Mouse (Mus musculus): ENCODE data around the gene Ophn1. TPM values are rescaled to one million over a fixed set of nuclear protein-coding genes. Genes with fewer than 3 reads are reported as not detected.

Ophn1 gene
- polyA plus RNA-seq, 1 experiment from 2014 or later: 3.5 TPM

- no peak for ATAC-seq
- H3K27me3 ChIP-seq (replicated peaks): peaks cover 10% of the 10 kb centered on the region
- WGBS (ENCODE audit: insufficient replicate concordance): 82% methylated on average over 6 of the region's 6 CpGs
These were observed 10.5 kb downstream of the Ophn1 start for GRCm38 (mm10) chrX:98880314-98880713.

GRCm38 (mm10) chrX:98875144-98875543 is 15.7 kb downstream of the Ophn1 start:
- no peaks in the 10 kb centered on the region for H3K36me3 ChIP-seq
- ATAC-seq: no peak

More at GRCm38 (mm10) chrX:98880314-98880713, 10.5 kb downstream of the Ophn1 start:
- Histone ChIP-seq H3K4me2 (no peak overlapping the region), H3K27ac (no peak overlapping the region), H3K9me3 (replicated peaks) (no peaks in the 10 kb centered on the region), H3K36me3 (no peaks in the 10 kb centered on the region), H3K9ac (no peak overlapping the region), H3K4me3 (no peak overlapping the region), H3K4me1 (0 out of 2 replicates have a peak, but pooled peaks cover 4% of the 10 kb centered on the region)

GRCm38 (mm10) chrX:98874086-98874485 is 16.7 kb downstream of the Ophn1 start:
- H3K4me2 ChIP-seq: no peak overlapping the region
- H3K9me3 ChIP-seq (replicated peaks): no peaks in the 10 kb centered on the region
- H3K9ac ChIP-seq: no peak overlapping the region
- H3K36me3 ChIP-seq: no peaks in the 10 kb centered on the region
- no peak for ATAC-seq
- H3K27ac ChIP-seq: no peak overlapping the region
- H3K27me3 ChIP-seq (replicated peaks): no peaks in the 10 kb centered on the region
- no peaks in the 10 kb centered on the region for H3K4me1 ChIP-seq
- WGBS (ENCODE audit: insufficient replicate concordance): 67% methylated on average over 5 of the region's 5 CpGs
- no peak overlapping the region for H3K4me3 ChIP-seq

More at GRCm38 (mm10) chrX:98875144-98875543, 15.7 kb downstream of the Ophn1 start:
- Histone ChIP-seq H3K27ac (no peak overlapping the region), H3K4me1 (no peaks in the 10 kb centered on the region), H3K4me2 (no peak overlapping the region), H3K9me3 (replicated peaks) (no peaks in the 10 kb centered on the region), H3K4me3 (no peak overlapping the region), H3K27me3 (replicated peaks) (no peaks in the 10 kb centered on the region), H3K9ac (no peak overlapping the region)
- 70% methylated on average over 6 of the region's 6 CpGs for WGBS (ENCODE audit: insufficient replicate concordance)

GRCm38 (mm10) chrX:98872064-98872463 is 18.8 kb downstream of the Ophn1 start:
- Histone ChIP-seq H3K9me3 (replicated peaks) (no peaks in the 10 kb centered on the region), H3K9ac (no peak overlapping the region), H3K27ac (no peak overlapping the region), H3K36me3 (no peaks in the 10 kb centered on the region), H3K27me3 (replicated peaks) (no peaks in the 10 kb centered on the region), H3K4me1 (no peaks in the 10 kb centered on the region), H3K4me2 (no peak overlapping the region), H3K4me3 (no peak overlapping the region)
- WGBS (ENCODE audit: insufficient replicate concordance): 76% methylated on average over 1 of the region's 1 CpGs
- no peak for ATAC-seq

- H3K4me2 ChIP-seq: no peak overlapping the region
- no peaks in the 10 kb centered on the region for H3K4me1 ChIP-seq
- no peaks in the 10 kb centered on the region for H3K27me3 ChIP-seq (replicated peaks)
- no peaks in the 10 kb centered on the region for H3K36me3 ChIP-seq
- H3K9ac ChIP-seq: no peak overlapping the region
- ATAC-seq: no peak
- 68% methylated on average over 1 of the region's 1 CpGs for WGBS (ENCODE audit: insufficient replicate concordance)
- H3K9me3 ChIP-seq (replicated peaks): no peaks in the 10 kb centered on the region
- no peak overlapping the region for H3K4me3 ChIP-seq
- H3K27ac ChIP-seq: no peak overlapping the region
These were observed 20.3 kb downstream of the Ophn1 start for GRCm38 (mm10) chrX:98870541-98870940.

GRCm38 (mm10) chrX:98869735-98870134 is 21.1 kb downstream of the Ophn1 start:
- no peaks in the 10 kb centered on the region for H3K9me3 ChIP-seq (replicated peaks)
- H3K36me3 ChIP-seq: no peaks in the 10 kb centered on the region
- ATAC-seq: no peak
- no peaks in the 10 kb centered on the region for H3K27me3 ChIP-seq (replicated peaks)
- no peak overlapping the region for H3K27ac ChIP-seq
- H3K9ac ChIP-seq: no peak overlapping the region
- H3K4me3 ChIP-seq: no peak overlapping the region
- 46% methylated on average over 2 of the region's 2 CpGs for WGBS (ENCODE audit: insufficient replicate concordance)
- H3K4me1 ChIP-seq: no peaks in the 10 kb centered on the region
- no peak overlapping the region for H3K4me2 ChIP-seq

GRCm38 (mm10) chrX:98869165-98869564 is 21.7 kb downstream of the Ophn1 start:
- WGBS (ENCODE audit: insufficient replicate concordance): 44% methylated on average over 5 of the region's 5 CpGs
- Histone ChIP-seq H3K4me3 (no peak overlapping the region), H3K9ac (no peak overlapping the region), H3K27me3 (replicated peaks) (no peaks in the 10 kb centered on the region), H3K4me2 (no peak overlapping the region), H3K9me3 (replicated peaks) (no peaks in the 10 kb centered on the region), H3K4me1 (no peaks in the 10 kb centered on the region), H3K36me3 (no peaks in the 10 kb centered on the region), H3K27ac (no peak overlapping the region)
- no peak for ATAC-seq

- no peaks in the 10 kb centered on the region for H3K9me3 ChIP-seq (replicated peaks)
- no peak overlapping the region for H3K27ac ChIP-seq
- H3K36me3 ChIP-seq: no peaks in the 10 kb centered on the region
- H3K4me2 ChIP-seq: no peak overlapping the region
- H3K9ac ChIP-seq: no peak overlapping the region
- no peaks in the 10 kb centered on the region for H3K4me1 ChIP-seq
- no peak for ATAC-seq
- no peaks in the 10 kb centered on the region for H3K27me3 ChIP-seq (replicated peaks)
- H3K4me3 ChIP-seq: no peak overlapping the region
- WGBS (ENCODE audit: insufficient replicate concordance): 32% methylated on average over 5 of the region's 5 CpGs
These were observed 30.7 kb downstream of the Ophn1 start for GRCm38 (mm10) chrX:98860167-98860566.

GRCm38 (mm10) chrX:98856046-98856445 is 34.8 kb downstream of the Ophn1 start:
- Histone ChIP-seq H3K4me3 (no peak overlapping the region), H3K4me1 (no peaks in the 10 kb centered on the region), H3K36me3 (no peaks in the 10 kb centered on the region), H3K9ac (no peak overlapping the region), H3K9me3 (replicated peaks) (no peaks in the 10 kb centered on the region), H3K27me3 (replicated peaks) (no peaks in the 10 kb centered on the region), H3K27ac (no peak overlapping the region), H3K4me2 (no peak overlapping the region)
- 56% methylated on average over 2 of the region's 2 CpGs for WGBS (ENCODE audit: insufficient replicate concordance)
- ATAC-seq: no peak

GRCm38 (mm10) chrX:98850869-98851268 is 40.0 kb downstream of the Ophn1 start:
- H3K4me2 ChIP-seq: no peak overlapping the region
- no peak overlapping the region for H3K27ac ChIP-seq
- no peaks in the 10 kb centered on the region for H3K9me3 ChIP-seq (replicated peaks)
- H3K4me3 ChIP-seq: no peak overlapping the region
- no peak overlapping the region for H3K9ac ChIP-seq
- H3K36me3 ChIP-seq: no peaks in the 10 kb centered on the region
- 0 out of 2 replicates have a peak, but pooled peaks cover 9% of the 10 kb centered on the region for H3K27me3 ChIP-seq (replicated peaks)
- ATAC-seq: no peak
- WGBS (ENCODE audit: insufficient replicate concordance): 76% methylated on average over 6 of the region's 6 CpGs
- no peaks in the 10 kb centered on the region for H3K4me1 ChIP-seq

- H3K4me1 ChIP-seq: no peaks in the 10 kb centered on the region
- H3K27me3 ChIP-seq (replicated peaks): no peaks in the 10 kb centered on the region
- no peak overlapping the region for H3K4me2 ChIP-seq
- no peaks in the 10 kb centered on the region for H3K9me3 ChIP-seq (replicated peaks)
- no peak overlapping the region for H3K9ac ChIP-seq
- no peaks in the 10 kb centered on the region for H3K36me3 ChIP-seq
- H3K4me3 ChIP-seq: no peak overlapping the region
- H3K27ac ChIP-seq: no peak overlapping the region
- 66% methylated on average over 2 of the region's 2 CpGs for WGBS (ENCODE audit: insufficient replicate concordance)
- ATAC-seq: no peak
These were observed 49.2 kb downstream of the Ophn1 start for GRCm38 (mm10) chrX:98841606-98842005.

GRCm38 (mm10) chrX:98835989-98836388 is 54.8 kb downstream of the Ophn1 start:
- Histone ChIP-seq H3K4me1 (no peaks in the 10 kb centered on the region), H3K4me2 (no peak overlapping the region), H3K27ac (no peak overlapping the region), H3K36me3 (no peaks in the 10 kb centered on the region), H3K4me3 (no peak overlapping the region), H3K9me3 (replicated peaks) (no peaks in the 10 kb centered on the region), H3K9ac (no peak overlapping the region), H3K27me3 (replicated peaks) (no peaks in the 10 kb centered on the region)
- 79% methylated on average over 1 of the region's 1 CpGs for WGBS (ENCODE audit: insufficient replicate concordance)
- ATAC-seq: no peak

- no peaks in the 10 kb centered on the region for H3K27me3 ChIP-seq (replicated peaks)
- no peaks in the 10 kb centered on the region for H3K36me3 ChIP-seq
- no peak overlapping the region for H3K4me2 ChIP-seq
- no peak overlapping the region for H3K27ac ChIP-seq
- H3K9ac ChIP-seq: no peak overlapping the region
- ATAC-seq: no peak
- no peak overlapping the region for H3K4me3 ChIP-seq
- H3K4me1 ChIP-seq: no peaks in the 10 kb centered on the region
- no peaks in the 10 kb centered on the region for H3K9me3 ChIP-seq (replicated peaks)
These were observed 87.0 kb downstream of the Ophn1 start for GRCm38 (mm10) chrX:98803813-98804212.

All from liver, embryonic 12.5 days (tissue).